Mouse (Mus musculus) myocyte (in vitro differentiated cells): ENCODE measurements at regions not wholly inside any gene's neighbourhood (a gene's known extent, or its start where the extent isn't known, plus 50 kb on each side); places are given as distances from the start of the nearest gene placed in this dataset.

Experiments
- MAX ChIP-seq: IDR thresholded peaks from one replicate; pipeline ENCODE4 v1.6.1; 2011; ENCODE audit warnings: low read depth, mild to moderate bottlenecking, control low read depth
- MYOG ChIP-seq, 3 experiments: IDR thresholded peaks; one replicate each; pipeline ENCODE4 v1.6.1; 2011; ENCODE audit warnings: control low read depth in 2 of 3, low read depth in 2 of 3, mild to moderate bottlenecking in 2 of 3; ENCODE audit not compliant: insufficient read length in 2 of 3, control insufficient read depth in 1 of 3, insufficient read depth in 1 of 3
- POLR2A ChIP-seq: IDR thresholded peaks from one replicate; pipeline ENCODE4 v1.6.1; 2011; ENCODE audit warnings: low read depth, mild to moderate bottlenecking, control low read depth, moderate library complexity; ENCODE audit not compliant: insufficient read length
- POLR2AphosphoS2 ChIP-seq: IDR thresholded peaks from one replicate; pipeline ENCODE4 v1.6.1; 2011; ENCODE audit warnings: low read depth, control low read depth; ENCODE audit not compliant: insufficient read length
- USF1 ChIP-seq: IDR thresholded peaks from one replicate; pipeline ENCODE4 v1.6.1; 2011; ENCODE audit warnings: low read depth, mild to moderate bottlenecking, control low read depth, moderate library complexity

GRCm38 (mm10) chr2:19759577-19759976, 102.0 kb downstream of the Otud1 start:
- TF ChIP-seq POLR2AphosphoS2 (no peak), POLR2A (no peak), USF1 (no peak), MYOG (IDR thresholded peaks at IDR 0.05; ENCODE audit: control insufficient read depth in 1 of 3, insufficient read depth in 1 of 3, insufficient read length in 2 of 3, low read depth in 2 of 3) (no peak), MAX (no peak)
